Mouse (Mus musculus) midbrain, embryonic 12.5 days (tissue): ENCODE results near the gene Cpsf7. TPM values are rescaled to one million over a fixed set of nuclear protein-coding genes. Genes with fewer than 3 reads are reported as not detected.
A peak's percentile ranks its signal among the peaks of the same experiment; 100 is the strongest.
"Not testable (repeated sequence)": the region's sequence is repeated elsewhere in the genome, so short reads cannot be mapped to it uniquely, and the experiment has no call there.

Experiments
- ATAC-seq: fragments of 200-750 bp; cut with Nextera tagmentation; 2 replicates; pipeline ENCODE4 v1.8.0; 2017; ENCODE audit warnings: low read depth, moderate TSS enrichment, moderate library complexity; ENCODE audit not compliant: low FRiP score
- H3K27ac ChIP-seq: fragments of 300-500 bp; sonication (generic); replicated peaks from 2 replicates; pipeline ENCODE4 v1.5.1; 2016; ENCODE audit warnings: mild to moderate bottlenecking
- H3K27me3 ChIP-seq: fragments of 300-500 bp; sonication (generic); 2 replicates; pipeline ENCODE4 v1.6.1; 2016; ENCODE audit warnings: mild to moderate bottlenecking
- H3K36me3 ChIP-seq: fragments of 300-500 bp; sonication (generic); 2 replicates; pipeline ENCODE4 v1.6.1; 2016
- H3K4me1 ChIP-seq: fragments of 300-500 bp; sonication (generic); 2 replicates; pipeline ENCODE4 v1.6.1; 2016
- H3K4me2 ChIP-seq: fragments of 300-500 bp; sonication (generic); replicated peaks from 2 replicates; pipeline ENCODE4 v1.6.1; 2016; ENCODE audit warnings: mild to moderate bottlenecking, moderate library complexity
- H3K4me3 ChIP-seq: fragments of 300-500 bp; sonication (generic); 2 replicates; pipeline ENCODE4 v1.5.1; 2016; ENCODE audit warnings: mild to moderate bottlenecking
- H3K9ac ChIP-seq: fragments of 300-500 bp; sonication (generic); replicated peaks from 2 replicates; pipeline ENCODE4 v1.6.1; 2016; ENCODE audit warnings: mild to moderate bottlenecking, moderate library complexity
- H3K9me3 ChIP-seq: fragments of 300-500 bp; sonication (generic); 2 replicates; pipeline ENCODE4 v1.6.1; 2016; ENCODE audit warnings: mild to moderate bottlenecking
- WGBS: fragments of 180-500 bp; shearing (Covaris S2); methylation state at CpG from one replicate; pipeline ENCODE4 v1.1.7; 2016; 5-methylcytosine and 5-hydroxymethylcytosine counted together
- polyA plus RNA-seq: library from polyadenylated mRNA; unstranded; fragments of >200 nt; fragmentation: Nextera tagmentation; extraction: Ambion mirVana; gene quantifications from 2 replicates; pipeline ENCODE4 v1.2.1, GENCODE M21; 2016

Gene Cpsf7
- polyA plus RNA-seq, 1 experiment from 2014 or later, result 67.6 TPM

DNA sequence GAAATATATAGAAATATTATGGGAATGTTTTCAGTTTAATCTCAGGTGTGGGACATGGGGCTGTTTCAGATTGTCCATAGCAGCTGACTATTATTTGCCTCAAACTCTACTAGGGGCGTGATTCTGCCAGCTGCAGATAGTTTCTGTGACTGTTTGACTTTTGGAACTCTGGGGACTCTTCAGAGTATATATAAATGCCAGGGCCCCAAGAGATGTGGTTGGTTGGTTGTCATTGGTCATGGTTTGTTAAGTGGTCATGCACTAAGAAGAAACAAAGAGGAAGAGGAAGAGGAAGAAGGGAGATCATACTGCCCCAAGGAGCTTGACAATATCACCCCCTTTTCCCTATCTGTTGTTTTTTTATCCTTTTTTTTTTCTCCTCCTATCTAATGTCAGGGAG is 3.1 kb upstream of the Cpsf7 start:
- Histone ChIP-seq H3K4me3 (no peak overlapping the region), H3K4me1 (peaks cover 14% of the 10 kb centered on the region), H3K9me3 (no peaks in the 10 kb centered on the region), H3K27ac (no peak overlapping the region), H3K27me3 (no peaks in the 10 kb centered on the region), H3K4me2 (no peak overlapping the region), H3K36me3 (peaks cover 5% of the 10 kb centered on the region), H3K9ac (no peak overlapping the region)
- 91% methylated on average over 1 of the region's 1 CpGs for WGBS
- ATAC-seq, result no peak

DNA sequence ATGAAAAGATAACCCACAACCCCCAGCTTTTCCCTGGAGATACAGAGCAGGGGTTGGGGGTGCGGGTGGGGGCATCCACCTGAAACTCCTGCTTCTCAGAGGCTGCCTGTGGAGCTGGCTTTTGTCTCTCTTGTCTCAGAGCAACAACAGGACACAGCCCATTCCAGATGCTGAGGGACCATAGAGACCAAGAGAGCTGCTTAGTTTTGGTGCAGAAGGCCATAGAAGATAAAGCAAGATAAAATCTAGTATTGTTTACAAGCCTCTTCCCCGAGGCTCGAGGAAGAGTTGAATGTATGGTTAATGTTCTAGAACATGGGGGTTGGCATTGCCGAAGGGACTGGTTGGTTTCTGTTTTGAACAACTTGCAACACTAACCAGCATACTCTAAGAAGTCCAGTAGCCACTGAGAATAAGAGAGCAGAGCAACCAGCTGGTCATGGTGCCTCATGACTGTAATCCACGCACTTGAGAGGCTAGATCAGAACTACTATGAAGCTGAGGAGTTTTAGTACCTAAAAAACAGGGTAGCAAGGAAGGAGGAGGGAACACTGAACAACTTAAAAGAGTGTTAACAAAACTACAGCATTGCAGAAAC is 1.5 kb upstream of the Cpsf7 start:
- Histone ChIP-seq H3K9ac (no peak overlapping the region), H3K4me1 (peaks cover 17% of the 10 kb centered on the region), H3K4me3 (no peak overlapping the region), H3K27ac (no peak overlapping the region), H3K27me3 (no peaks in the 10 kb centered on the region), H3K36me3 (peaks cover 9% of the 10 kb centered on the region), H3K4me2 (peak overlapping the region; percentile 67), H3K9me3 (no peaks in the 10 kb centered on the region)
- 90% methylated on average over 5 of the region's 5 CpGs for WGBS
- ATAC-seq, result no peak

DNA sequence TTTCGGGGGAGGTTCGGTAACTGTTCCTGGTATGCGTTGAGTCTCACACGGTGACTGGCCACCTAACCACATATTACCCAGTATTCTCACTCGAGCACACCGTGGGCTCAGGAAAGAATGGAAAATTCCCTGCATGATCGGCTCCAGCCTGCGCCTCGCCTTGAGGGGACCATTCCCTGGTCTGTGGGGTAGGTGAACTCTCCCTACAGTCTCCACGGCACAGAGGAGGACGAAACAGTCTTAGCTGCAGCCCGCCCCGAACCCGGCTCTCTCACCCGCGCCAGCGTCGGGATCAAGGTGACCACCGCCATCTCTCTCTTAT is 321 bp upstream of the Cpsf7 start:
- no peak for ATAC-seq
- no peaks in the 10 kb centered on the region for H3K9me3 ChIP-seq
- peak overlapping the region; percentile 67 for H3K4me2 ChIP-seq
- H3K4me1 ChIP-seq, result peaks cover 17% of the 10 kb centered on the region
- H3K4me3 ChIP-seq, result peak overlapping the region; percentile 97
- H3K27me3 ChIP-seq, result no peaks in the 10 kb centered on the region
- peak overlapping the region; percentile 94 for H3K9ac ChIP-seq
- under 1% methylated on average over 19 of the region's 19 CpGs for WGBS
- H3K36me3 ChIP-seq, result peaks cover 14% of the 10 kb centered on the region
- H3K27ac ChIP-seq, result peak overlapping the region; percentile 97

DNA sequence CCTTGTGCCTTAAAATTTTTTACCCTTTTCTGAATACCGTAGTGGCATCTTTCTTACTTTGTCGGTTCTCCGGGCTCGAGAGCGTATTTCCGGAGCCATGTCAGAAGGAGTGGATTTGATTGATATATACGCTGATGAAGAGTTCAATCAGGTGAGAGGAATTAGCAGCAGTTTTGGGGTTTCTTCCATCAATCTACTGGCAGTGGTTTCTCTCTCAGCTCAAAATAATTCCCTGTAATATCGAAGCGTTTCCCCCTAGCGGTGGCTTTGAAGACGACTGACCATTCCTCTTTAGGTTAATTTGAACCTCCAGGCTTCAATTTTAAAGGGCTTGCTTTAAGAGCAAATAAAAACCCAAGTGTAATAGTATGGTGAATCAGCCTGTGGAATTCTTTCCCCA is 844 bp downstream of the Cpsf7 start, which contains the start of gene Sdhaf2:
Gene Sdhaf2, minus strand, starts transcription at position 233 of the 400 bp plus-strand sequence.
- 1% methylated on average over 11 of the region's 11 CpGs for WGBS
- Histone ChIP-seq H3K27ac (peak within 1 kb of the TSS; percentile 97), H3K27me3 (no peaks in the 10 kb centered on the region), H3K4me2 (peak within 1 kb of the TSS; percentile 67), H3K9me3 (no peaks in the 10 kb centered on the region), H3K4me3 (peak within 1 kb of the TSS; percentile 97), H3K4me1 (peaks cover 17% of the 10 kb centered on the region), H3K9ac (peak within 1 kb of the TSS; percentile 94), H3K36me3 (peaks cover 25% of the 10 kb centered on the region)
- no peak; the same call in 1 of the 2 replicates for ATAC-seq

DNA sequence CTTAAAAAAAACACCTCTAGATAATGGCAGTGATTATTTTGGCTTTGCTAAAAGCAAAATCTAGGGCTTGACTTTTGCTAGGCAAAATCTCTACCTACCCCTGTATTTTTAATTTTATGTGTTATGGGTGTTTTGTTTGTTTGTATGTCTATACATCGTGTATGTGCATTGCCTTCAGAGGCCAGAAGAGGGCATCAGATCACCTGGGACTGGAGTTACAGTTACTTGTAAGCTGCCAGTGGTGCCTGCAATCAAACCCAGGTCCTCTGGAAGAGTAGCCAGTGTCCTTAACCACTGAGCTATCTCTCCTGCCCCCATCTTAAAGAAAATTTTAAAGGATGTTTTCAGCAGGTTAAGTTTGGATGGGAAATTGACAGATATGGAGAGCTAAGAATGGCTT is 5.0 kb downstream of the Cpsf7 start:
- Histone ChIP-seq H3K9me3 (no peaks in the 10 kb centered on the region), H3K27me3 (no peaks in the 10 kb centered on the region), H3K27ac (no peak overlapping the region), H3K4me3 (no peak overlapping the region), H3K4me1 (peaks cover 12% of the 10 kb centered on the region), H3K4me2 (no peak overlapping the region), H3K9ac (no peak overlapping the region), H3K36me3 (peaks cover 61% of the 10 kb centered on the region)
- WGBS, result 100% methylated on average over 1 of the region's 1 CpGs
- ATAC-seq, result no peak

DNA sequence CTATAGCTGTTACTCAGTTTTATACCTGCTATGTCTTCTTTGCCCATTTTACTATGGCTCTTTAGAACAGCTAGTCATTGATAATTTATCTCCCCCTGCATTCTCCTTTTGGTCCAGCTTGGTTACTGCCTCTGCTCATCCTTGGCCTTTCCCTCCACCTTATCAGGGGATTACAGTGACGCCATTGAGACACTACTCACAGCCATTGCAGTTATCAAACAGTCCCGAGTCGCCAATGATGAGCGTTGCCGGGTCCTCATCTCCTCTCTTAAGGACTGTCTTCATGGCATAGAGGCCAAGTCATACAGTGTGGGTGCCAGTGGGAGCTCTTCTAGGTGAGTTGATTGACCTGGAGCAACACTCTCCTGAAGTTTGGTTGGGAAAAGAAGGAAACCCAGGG is 14.4 kb downstream of the Cpsf7 start:
- WGBS, result 96% methylated on average over 5 of the region's 5 CpGs
- Histone ChIP-seq H3K4me2 (no peak overlapping the region), H3K36me3 (peaks cover 88% of the 10 kb centered on the region), H3K9ac (no peak overlapping the region), H3K4me1 (no peaks in the 10 kb centered on the region), H3K27me3 (no peaks in the 10 kb centered on the region), H3K27ac (no peak overlapping the region), H3K9me3 (no peaks in the 10 kb centered on the region), H3K4me3 (no peak overlapping the region)
- no peak for ATAC-seq

DNA sequence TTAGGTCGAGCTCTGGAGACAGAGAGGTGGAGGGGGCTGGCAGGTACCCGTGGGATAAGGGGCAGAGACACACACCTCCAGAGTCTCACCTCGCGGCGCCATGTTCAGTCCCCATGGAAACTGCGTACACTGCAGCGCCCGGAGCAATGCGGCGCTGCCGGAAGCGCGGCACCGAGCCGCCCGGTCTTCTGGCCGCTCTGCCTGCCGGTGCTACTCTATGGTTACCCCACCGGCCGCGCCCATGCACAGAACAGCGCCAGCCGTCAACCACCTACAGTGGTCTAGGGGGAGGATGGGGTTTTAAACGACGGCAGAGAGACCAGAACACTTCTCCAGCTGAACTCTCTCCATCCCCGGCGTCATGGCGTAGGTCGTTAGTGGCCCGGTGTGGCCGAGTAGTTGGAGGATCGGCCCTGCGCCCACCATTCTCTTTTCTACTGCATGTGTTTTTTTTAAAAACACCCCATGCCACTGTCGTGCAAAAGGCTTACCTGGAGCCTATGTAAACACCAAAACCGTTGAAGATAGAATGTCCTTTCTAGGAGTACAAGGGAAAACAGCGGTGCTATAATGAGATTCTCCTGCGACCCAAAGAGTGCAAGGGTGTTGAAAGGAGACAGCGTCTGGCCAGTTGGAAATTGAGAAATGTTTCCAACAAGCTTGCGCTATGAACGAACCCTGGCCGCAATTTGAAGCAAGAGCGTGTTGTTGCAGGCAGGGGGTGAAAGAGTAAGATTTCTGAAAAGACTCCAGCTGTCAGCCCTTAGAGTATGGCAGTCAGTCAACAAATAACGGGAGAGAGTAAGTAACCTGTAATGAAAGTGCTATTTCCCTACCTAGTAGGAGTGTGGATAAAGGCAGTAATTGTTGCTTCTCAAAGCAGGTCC is 30.8 kb downstream of the Cpsf7 start, which contains the start of gene Tmem216:
Gene Tmem216, minus strand, starts transcription at position 615 of the 887 bp plus-strand sequence.
- Histone ChIP-seq H3K9ac (peak within 1 kb of the TSS; percentile 75), H3K4me2 (peak within 1 kb of the TSS; percentile 74), H3K36me3 (peaks cover 18% of the 10 kb centered on the region), H3K27me3 (no peaks in the 10 kb centered on the region), H3K4me1 (peaks cover 18% of the 10 kb centered on the region), H3K4me3 (peak within 1 kb of the TSS; percentile 66), H3K27ac (peak within 1 kb of the TSS; percentile 77), H3K9me3 (no peaks in the 10 kb centered on the region)
- 2% methylated on average over 43 of the region's 43 CpGs for WGBS
- ATAC-seq, result peak; percentile 99

DNA sequence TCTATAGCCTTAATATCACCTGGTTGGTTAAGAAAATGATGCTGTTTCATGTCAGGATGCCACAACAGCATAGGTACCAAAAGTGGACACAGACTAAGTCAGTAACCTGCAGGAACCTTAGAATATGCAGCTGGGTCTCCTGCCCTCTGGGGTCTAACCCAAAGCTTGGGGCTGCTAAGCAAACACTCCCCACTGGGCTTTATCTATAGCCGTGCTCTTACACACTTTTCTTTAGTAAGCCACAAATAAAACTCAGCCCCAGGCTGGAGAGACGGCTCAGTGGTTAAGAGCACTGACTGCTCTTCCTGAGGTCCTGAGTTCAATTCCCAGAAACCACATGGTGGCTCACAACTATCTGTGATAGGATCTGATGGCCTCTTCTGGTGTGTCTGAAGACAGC is 31.9 kb downstream of the Cpsf7 start:
- no peaks in the 10 kb centered on the region for H3K9me3 ChIP-seq
- H3K4me3 ChIP-seq, result no peak overlapping the region
- no peaks in the 10 kb centered on the region for H3K27me3 ChIP-seq
- no peak overlapping the region for H3K27ac ChIP-seq
- no peak overlapping the region for H3K9ac ChIP-seq
- no peak for ATAC-seq
- WGBS, result 82% methylated on average over 2 of the region's 2 CpGs
- H3K36me3 ChIP-seq, result peaks cover 8% of the 10 kb centered on the region
- peaks cover 18% of the 10 kb centered on the region for H3K4me1 ChIP-seq
- no peak overlapping the region for H3K4me2 ChIP-seq

DNA sequence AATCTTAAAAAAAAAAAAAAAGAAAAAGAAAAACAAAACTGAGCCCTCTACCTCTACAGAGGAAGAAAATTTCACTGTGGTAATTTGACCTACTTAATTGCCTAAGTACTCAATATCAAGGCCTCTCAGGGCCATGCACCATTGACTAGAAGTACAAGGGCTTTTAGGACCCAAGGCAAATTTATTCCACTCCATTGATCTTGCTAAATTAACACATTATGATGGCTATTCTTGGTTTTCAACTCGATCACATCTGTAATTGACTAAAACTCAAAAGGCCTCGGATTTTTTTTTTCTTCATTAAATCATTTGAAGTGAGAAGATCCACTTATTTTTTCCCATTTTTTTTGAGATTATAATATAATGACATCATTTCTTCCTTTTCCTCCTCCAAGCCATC is 32.4 kb downstream of the Cpsf7 start:
- no peaks in the 10 kb centered on the region for H3K9me3 ChIP-seq
- no peak overlapping the region for H3K9ac ChIP-seq
- H3K27ac ChIP-seq, result no peak overlapping the region
- no peak overlapping the region for H3K4me2 ChIP-seq
- H3K27me3 ChIP-seq, result no peaks in the 10 kb centered on the region
- H3K4me1 ChIP-seq, result peaks cover 18% of the 10 kb centered on the region
- peaks cover 6% of the 10 kb centered on the region; the same call in 1 of the 2 replicates for H3K36me3 ChIP-seq
- WGBS, result 84% methylated on average over 2 of the region's 2 CpGs
- ATAC-seq, result no peak
- no peak overlapping the region for H3K4me3 ChIP-seq

DNA sequence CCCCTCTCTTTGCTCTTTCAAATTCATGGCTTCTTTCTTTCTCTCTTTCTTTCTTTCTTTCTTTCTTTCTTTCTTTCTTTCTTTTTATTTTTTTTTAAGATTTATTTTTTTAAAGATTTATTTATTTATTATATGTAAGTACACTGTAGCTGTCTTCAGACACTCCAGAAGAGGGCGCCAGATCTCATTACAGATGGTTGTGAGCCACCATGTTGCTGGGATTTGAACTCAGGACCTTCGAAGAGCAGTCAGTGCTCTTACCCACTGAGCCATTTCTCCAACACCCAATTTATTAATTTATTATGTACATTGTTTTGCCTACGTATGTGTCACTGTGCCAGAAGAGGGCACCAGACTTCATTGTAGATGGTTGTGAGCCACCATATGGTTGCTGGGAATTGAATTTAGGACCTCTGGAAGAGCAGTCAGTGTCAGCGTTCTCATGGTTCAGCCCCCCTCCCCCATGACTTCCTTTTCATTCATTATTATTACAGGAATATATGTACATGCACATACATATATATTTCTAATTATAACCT is 32.8 kb downstream of the Cpsf7 start:
- not testable (repeated sequence) for H3K9ac ChIP-seq, ATAC-seq, H3K27ac ChIP-seq, H3K9me3 ChIP-seq, H3K4me2 ChIP-seq, H3K36me3 ChIP-seq, H3K27me3 ChIP-seq, H3K4me3 ChIP-seq
- 74% methylated on average over 4 of the region's 4 CpGs for WGBS
- H3K4me1 ChIP-seq, result peaks cover 18% of the 10 kb centered on the region

DNA sequence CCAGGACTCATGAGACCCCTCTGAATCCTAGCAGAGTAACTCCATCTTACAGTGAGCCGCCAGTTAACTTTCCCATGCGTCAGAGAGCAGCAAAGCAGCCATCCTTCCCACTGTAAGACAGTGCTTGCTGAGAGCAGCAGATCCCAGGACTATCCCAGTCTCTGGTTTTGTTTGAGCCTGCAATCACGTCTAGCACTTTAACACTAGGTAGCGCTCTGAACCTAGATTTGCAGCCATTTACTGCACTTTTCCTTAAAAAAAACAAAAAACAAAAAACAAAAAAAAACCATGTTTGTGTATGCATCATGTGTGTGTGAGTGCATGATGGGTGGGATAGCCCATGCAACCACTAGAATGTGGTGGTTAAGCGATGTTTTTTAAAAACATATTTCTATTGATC is 35.0 kb downstream of the Cpsf7 start:
- Histone ChIP-seq H3K9ac (no peak overlapping the region), H3K4me1 (peaks cover 11% of the 10 kb centered on the region), H3K4me3 (no peak overlapping the region), H3K27me3 (no peaks in the 10 kb centered on the region), H3K36me3 (no peaks in the 10 kb centered on the region), H3K27ac (no peak overlapping the region), H3K9me3 (no peaks in the 10 kb centered on the region), H3K4me2 (no peak overlapping the region)
- no peak for ATAC-seq
- 41% methylated on average over 5 of the region's 5 CpGs for WGBS
